Mouse (Mus musculus) stomach, postnatal 0 days (tissue): ENCODE results near the gene Mark1.

Source experiments
- CTCF ChIP-seq: IDR thresholded peaks from 2 replicates; pipeline ENCODE4 v1.5.1; 2016; ENCODE audit warnings: antibody characterized with exemption, low read depth, mild to moderate bottlenecking, moderate library complexity
- EP300 ChIP-seq: optimal IDR thresholded peaks from 2 replicates; pipeline ENCODE3; 2016; ENCODE audit warnings: antibody characterized with exemption

DNA sequence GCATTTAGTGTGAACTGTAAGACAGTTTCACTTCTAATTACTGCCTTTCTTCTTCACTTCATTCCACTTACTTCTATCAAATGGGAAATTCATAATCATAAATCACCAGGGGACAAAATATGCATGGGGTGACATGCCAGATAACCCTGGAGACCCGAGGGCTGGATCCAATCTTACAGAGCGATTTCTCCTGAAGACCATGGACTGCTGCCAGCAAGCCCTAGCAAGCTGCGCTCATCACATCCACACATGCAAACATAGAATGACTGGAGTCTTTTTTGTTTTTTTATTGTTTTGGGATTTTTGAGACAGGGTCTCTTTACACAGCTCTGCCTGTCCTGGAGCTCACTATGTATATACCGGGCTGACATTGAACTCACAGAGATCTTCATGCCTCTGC is 61.3 kb downstream of the Mark1 start:
- TF ChIP-seq EP300 (no peak), CTCF (no peak)
